Mouse (Mus musculus) forebrain, embryonic 10.5 days (tissue): Measurements from ENCODE around the gene Gatb. TPM values are rescaled to one million over a fixed set of nuclear protein-coding genes. Genes with fewer than 3 reads are reported as not detected.

Source experiments
- DNase-seq: peaks from one replicate; pipeline ENCODE4 v3.0.0-alpha.2; 2017; ENCODE audit warnings: low spot score; ENCODE audit errors: extremely low spot score
- H3K27ac ChIP-seq: fragments of 300-500 bp; sonication (generic); 2 replicates; pipeline ENCODE4 v1.5.1; 2016; ENCODE audit warnings: mild to moderate bottlenecking
- H3K27me3 ChIP-seq: fragments of 300-500 bp; sonication (generic); 2 replicates; pipeline ENCODE4 v1.6.1; 2016; ENCODE audit warnings: mild to moderate bottlenecking; ENCODE audit not compliant: poor library complexity, severe bottlenecking
- H3K36me3 ChIP-seq: fragments of 300-500 bp; sonication (generic); replicated peaks from 2 replicates; pipeline ENCODE4 v1.6.1; 2016; ENCODE audit warnings: mild to moderate bottlenecking, moderate library complexity
- H3K4me1 ChIP-seq: fragments of 300-500 bp; sonication (generic); 2 replicates; pipeline ENCODE4 v1.6.1; 2016
- H3K4me3 ChIP-seq: fragments of 300-500 bp; sonication (generic); 2 replicates; pipeline ENCODE4 v1.5.1; 2016; ENCODE audit warnings: mild to moderate bottlenecking, moderate library complexity
- H3K9me3 ChIP-seq: fragments of 300-500 bp; sonication (generic); 2 replicates; pipeline ENCODE4 v1.6.1; 2016; ENCODE audit warnings: mild to moderate bottlenecking, moderate library complexity
- WGBS: fragments of 180-500 bp; shearing (Covaris S2); methylation state at CpG from one replicate; pipeline ENCODE4 v1.1.7; 2016; 5-methylcytosine and 5-hydroxymethylcytosine counted together
- polyA plus RNA-seq: library from polyadenylated mRNA; unstranded; fragments of >200 nt; fragmentation: Nextera tagmentation; extraction: Ambion mirVana; gene quantifications from 2 replicates; pipeline ENCODE4 v1.2.1, GENCODE M21; 2016

The Gatb gene
- polyA plus RNA-seq, 1 experiment from 2014 or later, result 30.5 TPM

DNA sequence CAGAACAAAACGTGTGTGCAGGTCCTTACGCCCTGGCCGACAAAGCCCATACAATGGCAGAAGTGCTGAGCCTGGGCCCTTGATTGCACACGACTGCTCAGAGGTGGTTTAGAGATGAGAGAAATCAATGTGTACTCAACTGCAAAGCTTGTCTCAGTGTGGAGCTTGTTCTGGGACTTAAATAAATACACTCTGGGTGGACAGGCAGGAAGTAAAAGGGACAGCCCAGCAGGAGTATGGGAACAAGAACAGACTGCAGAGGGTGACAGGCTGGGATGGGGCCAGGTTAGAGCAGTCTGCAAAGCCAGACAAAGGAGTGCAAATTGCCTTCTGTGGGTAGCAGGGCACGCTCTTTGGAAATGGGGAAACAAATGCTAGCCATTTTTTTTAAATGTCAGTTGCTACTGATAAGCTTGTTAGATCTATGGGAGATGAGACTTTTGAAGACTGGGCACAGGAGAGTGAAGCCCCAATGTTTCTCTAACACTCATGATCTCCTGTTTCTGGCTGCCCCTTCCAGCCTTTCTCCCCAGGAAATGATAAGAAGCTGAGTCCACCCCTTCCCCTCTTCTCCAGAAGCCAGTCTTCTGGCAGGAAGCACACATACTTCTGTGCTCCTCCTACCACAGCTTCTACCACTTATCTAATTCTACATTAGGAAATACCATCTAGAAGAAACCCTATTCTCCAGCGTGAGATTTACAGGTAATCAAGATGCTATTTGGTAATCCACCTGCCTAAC is 129.4 kb downstream of the Gatb start:
- DNase-seq, result no peak
- Histone ChIP-seq H3K4me3 (no peak overlapping the region), H3K27me3 (no peaks in the 10 kb centered on the region), H3K36me3 (no peaks in the 10 kb centered on the region), H3K9me3 (no peaks in the 10 kb centered on the region), H3K4me1 (peaks cover 7% of the 10 kb centered on the region), H3K27ac (no peak overlapping the region)
- 62% methylated on average over 6 of the region's 6 CpGs for WGBS

Other genes starting within 250 kb of the Gatb start
- gene Fam160a1, start 243.2 kb downstream of the Gatb start, polyA plus RNA-seq, result 0.40 and 0.49 TPM in 2 replicates